7 mouse cellular contexts compared by ENCODE assay signal in genomic region chr4:32303076-32303475, GRCm38 (mm10).
DNase-seq lines count a peak whose midpoint lies in the region; ATAC-seq and TF ChIP-seq lines count a peak whose summit lies in the region.

No protein-coding gene starts in this region.

- TF ChIP-seq CTCF in gastrocnemius, adult 2 months (IDR thresholded peaks at IDR 0.05), result no peak

- H3K36me3 ChIP-seq in hindbrain, embryonic 16.5 days (ENCODE audit: control insufficient read depth, insufficient read depth, low read length), result no peaks in the 10 kb centered on the region

- peak; percentile 33 for DNase-seq in adipocyte (ENCODE audit: low spot score)
- DNase-seq in cerebellum, postnatal 10 days, result peak; percentile 77 to 83
- peak; percentile 51 for DNase-seq in gastrocnemius, adult 2 months
- peak; percentile 27 for DNase-seq in lung, postnatal 36 days
- peak; percentile 35 for DNase-seq in right cerebral cortex, postnatal 14 days
- DNase-seq in B cell, adult 2 months, result no peak

- ATAC-seq in hindbrain, embryonic 16.5 days, result peak; percentile 77

- no peaks in the 10 kb centered on the region for H3K9me3 ChIP-seq in hindbrain, embryonic 16.5 days (ENCODE audit: control insufficient read depth, low read length)

- peak overlapping the region; percentile 46 for H3K9ac ChIP-seq in hindbrain, embryonic 16.5 days (ENCODE audit: low read depth, low read length)

- intact Hi-C loops in gastrocnemius, adult 2 months (cut with DNase I), result loop anchor here (1.0 to 5.0 kb wide), 2 partner anchors 15 to 234 kb away; no protein-coding TSS in a partner anchor

- peak overlapping the region; percentile 92 for H3K27ac ChIP-seq in gastrocnemius, adult 2 months
- H3K27ac ChIP-seq in hindbrain, embryonic 16.5 days (ENCODE audit: low read depth, low read length), result peak overlapping the region; percentile 80

- peak overlapping the region; percentile 38 for H3K4me2 ChIP-seq in hindbrain, embryonic 16.5 days (ENCODE audit: low read length)

- peaks cover 48% of the 10 kb centered on the region for H3K4me1 ChIP-seq in hindbrain, embryonic 16.5 days (ENCODE audit: control insufficient read depth, insufficient read depth, low read depth, low read length)

- H3K4me3 ChIP-seq in gastrocnemius, adult 2 months, result peak overlapping the region; percentile 58
- H3K4me3 ChIP-seq in hindbrain, embryonic 16.5 days (ENCODE audit: low read length), result no peak overlapping the region

- H3K27me3 ChIP-seq in hindbrain, embryonic 16.5 days (replicated peaks; ENCODE audit: control insufficient read depth, insufficient read depth, low read length), result no peaks in the 10 kb centered on the region

- 6% methylated on average over 4 of the region's 4 CpGs for WGBS in hindbrain, embryonic 16.5 days

Comparison
In these comparisons a context has a peak if more than half of its experiments do, and no peak if none do; other contexts are left out.
1. DNase-seq: peak in adipocyte (single experiment), cerebellum, postnatal 10 days (2 of 2), gastrocnemius, adult 2 months (single experiment), lung, postnatal 36 days (single experiment) and right cerebral cortex, postnatal 14 days (single experiment); none in B cell, adult 2 months (0 of 2).